In the genomic region with DNA sequence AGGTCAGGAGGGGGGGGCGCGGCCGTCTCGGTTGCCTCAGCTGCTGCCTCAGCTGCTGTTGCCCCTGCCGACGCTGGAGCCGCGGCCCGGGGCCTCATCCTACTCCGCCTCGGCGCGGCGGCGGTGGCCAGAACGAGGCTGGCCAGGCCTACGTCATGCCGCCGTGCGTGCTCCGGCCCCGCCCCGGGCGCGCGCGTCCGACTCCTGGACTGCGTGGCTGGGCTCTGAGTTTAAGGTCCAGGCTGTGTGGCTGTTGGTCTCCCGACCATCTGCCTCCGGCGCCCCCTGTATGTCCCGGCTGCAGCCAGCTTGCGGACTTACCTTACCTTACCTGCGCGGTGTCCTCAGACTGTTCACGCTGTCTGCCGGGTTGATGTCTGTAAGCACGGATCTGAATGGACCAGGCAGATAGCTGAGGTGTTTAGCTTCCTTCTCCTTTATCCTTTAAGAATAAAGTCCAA, we compare ENCODE assay signal across 7 mouse cellular contexts. TPM values are rescaled to one million over a fixed set of nuclear protein-coding genes. Genes with fewer than 3 reads are reported as not detected.
DNase-seq lines count a peak whose midpoint lies in the region; ATAC-seq and TF ChIP-seq lines count a peak whose summit lies in the region.

No protein-coding gene starts in this region.

- TF ChIP-seq POLR2A in heart, adult 2 months (IDR thresholded peaks at IDR 0.05; ENCODE audit: insufficient read depth, low read depth, low read length): peak; percentile 70

- TF ChIP-seq EP300 in heart, adult 2 months (IDR thresholded peaks at IDR 0.05; ENCODE audit: insufficient read depth, low read depth, low read length): 0 out of 2 replicates have a peak, but pooled peaks have one; percentile 8

- no peaks in the 10 kb centered on the region for H3K27me3 ChIP-seq in embryonic facial prominence, embryonic 12.5 days
- H3K27me3 ChIP-seq in heart, adult 2 months (ENCODE audit: control insufficient read depth, insufficient read depth, low read length): no peaks in the 10 kb centered on the region
- H3K27me3 ChIP-seq in limb, embryonic 13.5 days: no peaks in the 10 kb centered on the region
- H3K27me3 ChIP-seq in midbrain, embryonic 16.5 days (ENCODE audit: control insufficient read depth, insufficient read depth, low read depth, low read length): no peaks in the 10 kb centered on the region

- H3K9ac ChIP-seq in embryonic facial prominence, embryonic 12.5 days: peak overlapping the region; percentile 97
- H3K9ac ChIP-seq in heart, adult 2 months (ENCODE audit: low read depth, low read length): peak overlapping the region; percentile 82
- peak overlapping the region; percentile 99 for H3K9ac ChIP-seq in limb, embryonic 13.5 days
- H3K9ac ChIP-seq in midbrain, embryonic 16.5 days (ENCODE audit: low read depth, low read length): peak overlapping the region; percentile 99

- H3K79me2 ChIP-seq in heart, adult 2 months (replicated peaks; ENCODE audit: control insufficient read depth, insufficient read depth, low read length): peaks cover 9% of the 10 kb centered on the region; the same call in 1 of the 2 replicates

- intact Hi-C loops in heart, adult 2 months (cut with DNase I): loop anchor here (1.0 kb wide), 1 partner anchor 38 kb away; no protein-coding TSS in a partner anchor

- peak; percentile 99 for ATAC-seq in embryonic facial prominence, embryonic 12.5 days (ENCODE audit: insufficient number of reproducible peaks, insufficient read depth, low FRiP score, low TSS enrichment)
- peak; percentile 98 for ATAC-seq in limb, embryonic 13.5 days (ENCODE audit: low FRiP score, low read depth)
- ATAC-seq in midbrain, embryonic 16.5 days: peak; percentile 99

- H3K4me2 ChIP-seq in embryonic facial prominence, embryonic 12.5 days (replicated peaks): peak overlapping the region; percentile 53
- H3K4me2 ChIP-seq in limb, embryonic 13.5 days (replicated peaks): peak overlapping the region; percentile 74
- peak overlapping the region; percentile 63 for H3K4me2 ChIP-seq in midbrain, embryonic 16.5 days (ENCODE audit: low read length)

- no peaks in the 10 kb centered on the region for H3K9me3 ChIP-seq in embryonic facial prominence, embryonic 12.5 days
- H3K9me3 ChIP-seq in limb, embryonic 13.5 days: no peaks in the 10 kb centered on the region
- no peaks in the 10 kb centered on the region for H3K9me3 ChIP-seq in midbrain, embryonic 16.5 days (replicated peaks; ENCODE audit: control insufficient read depth, low read length, poor library complexity, severe bottlenecking)

- peak; percentile 57 for TF ChIP-seq CTCF in heart, adult 2 months (IDR thresholded peaks at IDR 0.05)

- H3K4me1 ChIP-seq in embryonic facial prominence, embryonic 12.5 days: peaks cover 7% of the 10 kb centered on the region; the same call in 1 of the 2 replicates
- peaks cover 3% of the 10 kb centered on the region for H3K4me1 ChIP-seq in heart, adult 2 months (ENCODE audit: control insufficient read depth, insufficient read depth, low read length)
- H3K4me1 ChIP-seq in limb, embryonic 13.5 days: peaks cover 6% of the 10 kb centered on the region
- peaks cover 18% of the 10 kb centered on the region for H3K4me1 ChIP-seq in midbrain, embryonic 16.5 days (ENCODE audit: control insufficient read depth, insufficient read depth, low read length)

- H3K4me3 ChIP-seq in embryonic facial prominence, embryonic 12.5 days: peak overlapping the region; percentile 89
- H3K4me3 ChIP-seq in heart, adult 2 months: peak overlapping the region; percentile 93
- H3K4me3 ChIP-seq in limb, embryonic 13.5 days: peak overlapping the region; percentile 91
- H3K4me3 ChIP-seq in midbrain, embryonic 16.5 days (ENCODE audit: low read depth, low read length): peak overlapping the region; percentile 97

- peak overlapping the region; percentile 95 for H3K27ac ChIP-seq in embryonic facial prominence, embryonic 12.5 days
- H3K27ac ChIP-seq in heart, adult 2 months: peak overlapping the region; percentile 93
- peak overlapping the region; percentile 94 for H3K27ac ChIP-seq in limb, embryonic 13.5 days
- peak overlapping the region; percentile 95 for H3K27ac ChIP-seq in midbrain, embryonic 16.5 days (ENCODE audit: low read length)

- under 1% methylated on average over 32 of the region's 39 CpGs for WGBS in embryonic facial prominence, embryonic 12.5 days
- under 1% methylated on average over 39 of the region's 39 CpGs for WGBS in heart, adult 2 months
- WGBS in limb, embryonic 13.5 days: 0% methylated on average over 35 of the region's 39 CpGs
- 0% methylated on average over 30 of the region's 39 CpGs for WGBS in midbrain, embryonic 16.5 days

- peaks cover 7% of the 10 kb centered on the region for H3K36me3 ChIP-seq in embryonic facial prominence, embryonic 12.5 days
- H3K36me3 ChIP-seq in heart, adult 2 months (ENCODE audit: control insufficient read depth, insufficient read depth, low read length): peaks cover 15% of the 10 kb centered on the region
- peaks cover 14% of the 10 kb centered on the region for H3K36me3 ChIP-seq in limb, embryonic 13.5 days
- H3K36me3 ChIP-seq in midbrain, embryonic 16.5 days (ENCODE audit: control insufficient read depth, insufficient read depth, low read length): 0 out of 2 replicates have a peak, but pooled peaks cover 6% of the 10 kb centered on the region

- peak; percentile 93 for DNase-seq in adrenal gland, postnatal 25 days
- DNase-seq in heart, adult 2 months: peak; percentile 94 to 95
- DNase-seq in kidney, adult 8-10 months: peak; percentile 92 to 93
- peak; percentile 87 to 91 for DNase-seq in spleen, postnatal 10 days (ENCODE audit: low spot score in 2 of 2)

RNA-seq across cellular contexts. Expression of a gene that starts 7.9 kb away (rescaled TPM):
- total RNA-seq in adrenal gland, postnatal 25 days (2021): 184 and 194 TPM in 2 replicates
- 50.0 and 52.4 TPM in 2 replicates for polyA plus RNA-seq in embryonic facial prominence, embryonic 12.5 days (2016; fragmentation: Nextera tagmentation; extraction: Ambion mirVana)
- 100 to 1,000 TPM; 109 to 112 TPM for total RNA-seq in heart, adult 2 months (2021)
- 40.5 and 87.0 TPM in 2 replicates for polyA plus RNA-seq in heart, adult 2 months (2012; rRNA removed)
- 46.7 and 47.5 TPM in 2 replicates for polyA plus RNA-seq in limb, embryonic 13.5 days (2015; fragmentation: Nextera tagmentation; extraction: Ambion mirVana)
- 64.3 and 68.5 TPM in 2 replicates for polyA plus RNA-seq in midbrain, embryonic 16.5 days (2015; fragmentation: Nextera tagmentation; extraction: Ambion mirVana)

RNA-seq across cellular contexts. Expression of a gene that starts 54.5 kb away (rescaled TPM):
- not detected in 2 replicates for total RNA-seq in adrenal gland, postnatal 25 days (2021)
- not detected in 2 replicates for polyA plus RNA-seq in embryonic facial prominence, embryonic 12.5 days (2016; fragmentation: Nextera tagmentation; extraction: Ambion mirVana)
- not detected for total RNA-seq in heart, adult 2 months (2021)
- not detected in 2 replicates for polyA plus RNA-seq in heart, adult 2 months (2012; rRNA removed)
- polyA plus RNA-seq in limb, embryonic 13.5 days (2015; fragmentation: Nextera tagmentation; extraction: Ambion mirVana): not detected in 2 replicates
- polyA plus RNA-seq in midbrain, embryonic 16.5 days (2015; fragmentation: Nextera tagmentation; extraction: Ambion mirVana): not detected in 2 replicates

Comparison
In these comparisons a context has a peak if more than half of its experiments do, and no peak if none do; other contexts are left out.
1. Peak in every context shown above with its lines: DNase-seq, ATAC-seq, H3K4me3 ChIP-seq and H3K27ac ChIP-seq.